Comparison of ENCODE assay signal across 8 mouse cellular contexts in the genomic region with DNA sequence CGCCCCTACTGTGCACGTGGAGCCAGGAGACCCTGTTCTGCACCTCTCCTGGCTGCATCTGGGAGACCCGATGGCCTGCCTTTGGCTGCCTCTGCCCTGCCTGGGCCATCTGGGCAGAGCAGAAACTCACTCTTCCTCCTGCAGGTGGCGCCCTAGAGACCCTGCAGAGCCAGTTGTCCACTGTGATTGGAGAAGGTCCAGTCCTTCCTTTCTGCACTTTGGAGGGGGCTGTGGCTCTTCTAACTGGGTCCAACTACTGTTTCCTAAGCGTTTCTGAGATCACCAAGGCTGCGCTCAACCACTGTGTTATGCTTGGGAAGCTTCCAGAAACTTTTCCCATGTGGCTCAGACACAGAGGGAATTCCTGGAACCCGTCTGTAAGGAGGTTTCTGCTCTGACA.
DNase-seq lines count a peak whose midpoint lies in the region; ATAC-seq and TF ChIP-seq lines count a peak whose summit lies in the region.

No protein-coding gene starts in this region.

- TF ChIP-seq CTCF in ES-Bruce4 (IDR thresholded peaks at IDR 0.05; ENCODE audit: low read depth, low read length), result peak; percentile 92

- no peaks in the 10 kb centered on the region for H3K27me3 ChIP-seq in ES-Bruce4 (ENCODE audit: control insufficient read depth, insufficient read depth, low read length, poor library complexity, severe bottlenecking)
- no peaks in the 10 kb centered on the region for H3K27me3 ChIP-seq in embryonic facial prominence, embryonic 11.5 days (ENCODE audit: control insufficient read depth, insufficient read depth, low read length)
- no peaks in the 10 kb centered on the region for H3K27me3 ChIP-seq in heart, embryonic 15.5 days

- H3K9ac ChIP-seq in ES-Bruce4 (ENCODE audit: low read depth, poor library complexity, severe bottlenecking), result no peak overlapping the region
- no peak overlapping the region for H3K9ac ChIP-seq in embryonic facial prominence, embryonic 11.5 days (replicated peaks; ENCODE audit: low read length)
- no peak overlapping the region for H3K9ac ChIP-seq in heart, embryonic 15.5 days

- peak; percentile 88 for DNase-seq in adrenal gland, postnatal 25 days
- DNase-seq in embryonic facial prominence, embryonic 11.5 days (ENCODE audit: low spot score), result peak; percentile 85
- DNase-seq in large intestine, adult 2 months (ENCODE audit: low read depth, low spot score), result peak; percentile 31
- peak; percentile 96 for DNase-seq in lung, postnatal 10 days
- peak; percentile 77 to 82 for DNase-seq in right cerebral cortex, postnatal 10 days (ENCODE audit: low spot score in 2 of 2)
- peak; percentile 79 to 84 for DNase-seq in urinary bladder, postnatal 36 days (ENCODE audit: low spot score in 2 of 2)

- TF ChIP-seq EP300 in ES-Bruce4 (IDR thresholded peaks at IDR 0.05; ENCODE audit: insufficient read depth, low read depth, low read length), result no peak

- H3K4me2 ChIP-seq in embryonic facial prominence, embryonic 11.5 days (ENCODE audit: low read depth, low read length), result no peak overlapping the region
- H3K4me2 ChIP-seq in heart, embryonic 15.5 days, result no peak overlapping the region

- no peaks in the 10 kb centered on the region for H3K9me3 ChIP-seq in ES-Bruce4 (replicated peaks; ENCODE audit: control insufficient read depth, insufficient read depth, low read length, poor library complexity, severe bottlenecking)
- no peaks in the 10 kb centered on the region for H3K9me3 ChIP-seq in embryonic facial prominence, embryonic 11.5 days (replicated peaks; ENCODE audit: control insufficient read depth, low read length)
- H3K9me3 ChIP-seq in heart, embryonic 15.5 days (replicated peaks), result no peaks in the 10 kb centered on the region

- no peak overlapping the region for H3K4me3 ChIP-seq in ES-Bruce4 (ENCODE audit: low read depth, low read length)
- H3K4me3 ChIP-seq in embryonic facial prominence, embryonic 11.5 days (ENCODE audit: low read depth, low read length), result no peak overlapping the region
- no peak overlapping the region for H3K4me3 ChIP-seq in heart, embryonic 15.5 days

- no peaks in the 10 kb centered on the region for H3K36me3 ChIP-seq in ES-Bruce4 (ENCODE audit: control insufficient read depth, insufficient read depth, low read length, poor library complexity, severe bottlenecking)
- no peaks in the 10 kb centered on the region for H3K36me3 ChIP-seq in embryonic facial prominence, embryonic 11.5 days (replicated peaks; ENCODE audit: control insufficient read depth, insufficient read depth, low read depth, low read length)
- H3K36me3 ChIP-seq in heart, embryonic 15.5 days, result no peaks in the 10 kb centered on the region

- H3K27ac ChIP-seq in ES-Bruce4 (ENCODE audit: insufficient read depth, low read length), result no peak overlapping the region
- no peak overlapping the region for H3K27ac ChIP-seq in embryonic facial prominence, embryonic 11.5 days (replicated peaks; ENCODE audit: low read depth, low read length)
- H3K27ac ChIP-seq in heart, embryonic 15.5 days, result peak overlapping the region; percentile 27; the same call in 1 of the 2 replicates

- H3K4me1 ChIP-seq in ES-Bruce4 (ENCODE audit: control insufficient read depth, insufficient read depth, low read length), result no peaks in the 10 kb centered on the region
- peaks cover 15% of the 10 kb centered on the region for H3K4me1 ChIP-seq in embryonic facial prominence, embryonic 11.5 days (ENCODE audit: control insufficient read depth, insufficient read depth, low read length)
- peaks cover 15% of the 10 kb centered on the region for H3K4me1 ChIP-seq in heart, embryonic 15.5 days (replicated peaks)

- no peak for TF ChIP-seq POLR2A in ES-Bruce4 (IDR thresholded peaks at IDR 0.05; ENCODE audit: insufficient read depth, low read length)

- ATAC-seq in embryonic facial prominence, embryonic 11.5 days (replicated peaks; ENCODE audit: insufficient number of reproducible peaks, low FRiP score, low TSS enrichment, low read depth), result no peak
- no peak; the same call in 1 of the 2 replicates for ATAC-seq in heart, embryonic 15.5 days (replicated peaks; ENCODE audit: insufficient number of reproducible peaks, insufficient read depth, low FRiP score, low read depth)

- WGBS in embryonic facial prominence, embryonic 11.5 days, result 29% methylated on average over 7 of the region's 7 CpGs
- 17% methylated on average over 7 of the region's 7 CpGs for WGBS in heart, embryonic 15.5 days
- WGBS in large intestine, adult 2 months, result 27% methylated on average over 7 of the region's 7 CpGs

Comparison
In these comparisons a context has a peak if more than half of its experiments do, and no peak if none do; other contexts are left out.
1. DNase-seq: peak in every context shown above with its lines; median percentile 96 in lung, postnatal 10 days; 88 in adrenal gland, postnatal 25 days; 85 in embryonic facial prominence, embryonic 11.5 days; 82 in urinary bladder, postnatal 36 days; 80 in right cerebral cortex, postnatal 10 days; 31 in large intestine, adult 2 months.